Mouse (Mus musculus): Measurements from ENCODE around the gene Frmpd2. TPM values are rescaled to one million over a fixed set of nuclear protein-coding genes. Genes with fewer than 3 reads are reported as not detected.

The Frmpd2 gene
- polyA plus RNA-seq, 1 experiment from 2014 or later: not detected

- Histone ChIP-seq H3K4me1 (replicated peaks; ENCODE audit: control insufficient read depth, insufficient read depth) (no peaks in the 10 kb centered on the region), H3K9me3 (ENCODE audit: control insufficient read depth, low read length) (no peaks in the 10 kb centered on the region), H3K9ac (ENCODE audit: low read length) (no peak overlapping the region), H3K27me3 (ENCODE audit: control insufficient read depth, insufficient read depth, low read length) (no peaks in the 10 kb centered on the region), H3K4me2 (replicated peaks; ENCODE audit: low read depth) (no peak overlapping the region), H3K4me3 (ENCODE audit: low read depth, low read length) (no peak overlapping the region), H3K36me3 (ENCODE audit: control insufficient read depth, insufficient read depth, low read length) (no peaks in the 10 kb centered on the region), H3K27ac (replicated peaks) (no peak overlapping the region)
- 61% methylated on average over 5 of the region's 5 CpGs for WGBS
- ATAC-seq (ENCODE audit: low FRiP score, low TSS enrichment) (no peak), DNase-seq (ENCODE audit: low spot score) (no peak)
- TF ChIP-seq CTCF (IDR thresholded peaks at IDR 0.05; ENCODE audit: low read depth) (no peak), EP300 (optimal IDR thresholded peaks at IDR 0.05) (no peak)
These were observed 42.4 kb downstream of the Frmpd2 start for GRCm38 (mm10) chr14:33513877-33514276.

- no peak overlapping the region for H3K4me3 ChIP-seq (ENCODE audit: low read depth, low read length)
- ATAC-seq (ENCODE audit: low FRiP score, low TSS enrichment) (no peak), DNase-seq (ENCODE audit: low spot score) (no peak)
- H3K27me3 ChIP-seq (ENCODE audit: control insufficient read depth, insufficient read depth, low read length): no peaks in the 10 kb centered on the region
- 69% methylated on average over 6 of the region's 6 CpGs for WGBS
- H3K4me2 ChIP-seq (replicated peaks; ENCODE audit: low read depth): no peak overlapping the region
- H3K9ac ChIP-seq (ENCODE audit: low read length): no peak overlapping the region
- no peaks in the 10 kb centered on the region for H3K9me3 ChIP-seq (ENCODE audit: control insufficient read depth, low read length)
- no peaks in the 10 kb centered on the region for H3K4me1 ChIP-seq (replicated peaks; ENCODE audit: control insufficient read depth, insufficient read depth)
- no peaks in the 10 kb centered on the region for H3K36me3 ChIP-seq (ENCODE audit: control insufficient read depth, insufficient read depth, low read length)
- H3K27ac ChIP-seq (replicated peaks): no peak overlapping the region
- TF ChIP-seq EP300 (optimal IDR thresholded peaks at IDR 0.05) (no peak), CTCF (IDR thresholded peaks at IDR 0.05; ENCODE audit: low read depth) (no peak)
These were observed 43.3 kb downstream of the Frmpd2 start for GRCm38 (mm10) chr14:33514756-33515285.

DNA sequence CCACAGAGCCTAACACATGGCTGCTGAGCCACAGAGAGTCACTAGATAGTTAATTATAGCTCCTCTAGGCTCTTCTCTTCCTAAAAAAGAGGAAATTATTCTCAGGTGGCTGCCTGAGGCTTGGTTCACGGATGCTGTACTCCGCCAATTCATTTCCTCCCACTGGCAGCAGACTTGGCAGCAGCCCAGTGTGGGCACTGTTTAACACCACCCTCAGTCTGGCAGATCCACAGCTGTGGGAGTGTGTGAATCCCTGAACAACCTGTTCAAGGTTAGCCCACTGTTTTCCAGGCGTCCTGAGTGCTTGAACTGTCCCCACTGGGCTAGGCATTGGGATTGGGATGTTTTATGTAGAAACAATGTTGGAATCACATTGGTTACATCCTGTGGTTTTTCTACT, 50.0 kb downstream of the Frmpd2 start:
- DNase-seq (ENCODE audit: low spot score) (no peak), ATAC-seq (ENCODE audit: low FRiP score, low TSS enrichment) (no peak)
- no peaks in the 10 kb centered on the region for H3K4me1 ChIP-seq (replicated peaks; ENCODE audit: control insufficient read depth, insufficient read depth)
- H3K27me3 ChIP-seq (ENCODE audit: control insufficient read depth, insufficient read depth, low read length): no peaks in the 10 kb centered on the region
- H3K36me3 ChIP-seq (ENCODE audit: control insufficient read depth, insufficient read depth, low read length): no peaks in the 10 kb centered on the region
- TF ChIP-seq CTCF (IDR thresholded peaks at IDR 0.05; ENCODE audit: low read depth) (no peak), EP300 (optimal IDR thresholded peaks at IDR 0.05) (no peak)
- no peak overlapping the region for H3K4me3 ChIP-seq (ENCODE audit: low read depth, low read length)
- WGBS: 51% methylated on average over 3 of the region's 3 CpGs
- H3K27ac ChIP-seq (replicated peaks): no peak overlapping the region
- H3K9me3 ChIP-seq (ENCODE audit: control insufficient read depth, low read length): no peaks in the 10 kb centered on the region
- H3K4me2 ChIP-seq (replicated peaks; ENCODE audit: low read depth): no peak overlapping the region
- H3K9ac ChIP-seq (ENCODE audit: low read length): no peak overlapping the region

DNA sequence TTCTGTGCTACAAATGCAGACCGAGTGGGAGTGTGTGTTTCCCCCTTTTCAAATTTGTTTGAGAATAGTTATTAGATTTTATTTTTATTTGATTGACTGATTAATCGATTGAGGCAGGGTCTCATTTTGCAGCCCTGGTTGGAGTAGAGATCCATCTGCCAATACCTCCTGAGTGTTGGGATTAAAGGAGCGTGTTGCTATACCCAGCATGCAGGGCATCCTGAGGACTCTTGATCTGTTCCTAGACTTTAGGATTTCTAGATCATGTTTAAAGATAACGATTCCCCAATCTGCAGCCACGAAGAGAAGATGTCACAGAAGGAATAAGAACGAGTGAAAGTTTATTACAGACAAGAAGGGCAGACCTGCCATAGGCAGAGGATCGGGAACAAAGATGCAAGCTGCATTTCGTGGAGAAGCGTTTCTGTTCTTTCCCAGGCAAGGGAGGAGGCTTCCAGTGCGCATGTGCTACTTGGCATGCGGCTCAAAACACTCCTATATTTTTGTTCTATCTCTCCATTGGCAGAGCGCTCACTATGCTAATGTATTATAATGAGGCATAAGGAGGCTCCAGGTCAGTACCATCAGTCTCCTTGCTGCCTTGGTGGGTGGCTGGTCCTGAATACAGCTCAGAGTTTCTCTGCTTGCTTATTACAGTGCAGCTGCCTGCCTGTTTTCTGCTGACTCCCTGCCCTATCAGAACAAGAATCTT, 53.9 kb downstream of the Frmpd2 start:
- ATAC-seq (ENCODE audit: low FRiP score, low TSS enrichment): no peak

GRCm38 (mm10) chr14:33526621-33527020, 55.1 kb downstream of the Frmpd2 start:
- no peak overlapping the region for H3K4me2 ChIP-seq (replicated peaks; ENCODE audit: low read depth)
- H3K4me3 ChIP-seq (ENCODE audit: low read depth, low read length): no peak overlapping the region
- no peak overlapping the region for H3K27ac ChIP-seq (replicated peaks)
- H3K9ac ChIP-seq (ENCODE audit: low read length): no peak overlapping the region
- no peaks in the 10 kb centered on the region for H3K4me1 ChIP-seq (replicated peaks; ENCODE audit: control insufficient read depth, insufficient read depth)
- DNase-seq (ENCODE audit: low spot score): no peak
- TF ChIP-seq CTCF (IDR thresholded peaks at IDR 0.05; ENCODE audit: low read depth): no peak
- no peak for TF ChIP-seq EP300 (optimal IDR thresholded peaks at IDR 0.05)
- ATAC-seq (ENCODE audit: low FRiP score, low TSS enrichment): no peak
- no peaks in the 10 kb centered on the region for H3K27me3 ChIP-seq (ENCODE audit: control insufficient read depth, insufficient read depth, low read length)
- WGBS: 57% methylated on average over 2 of the region's 2 CpGs
- no peaks in the 10 kb centered on the region for H3K9me3 ChIP-seq (ENCODE audit: control insufficient read depth, low read length)
- H3K36me3 ChIP-seq (ENCODE audit: control insufficient read depth, insufficient read depth, low read length): no peaks in the 10 kb centered on the region

More for the DNA sequence above, 53.9 kb downstream of the Frmpd2 start:
- TF ChIP-seq CTCF (IDR thresholded peaks at IDR 0.05; ENCODE audit: low read depth): no peak
- no peak for TF ChIP-seq EP300 (optimal IDR thresholded peaks at IDR 0.05)
- Histone ChIP-seq H3K9ac (ENCODE audit: low read length) (no peak overlapping the region), H3K4me2 (replicated peaks; ENCODE audit: low read depth) (no peak overlapping the region), H3K9me3 (ENCODE audit: control insufficient read depth, low read length) (no peaks in the 10 kb centered on the region), H3K4me3 (ENCODE audit: low read depth, low read length) (no peak overlapping the region), H3K36me3 (ENCODE audit: control insufficient read depth, insufficient read depth, low read length) (no peaks in the 10 kb centered on the region), H3K4me1 (replicated peaks; ENCODE audit: control insufficient read depth, insufficient read depth) (no peaks in the 10 kb centered on the region), H3K27me3 (ENCODE audit: control insufficient read depth, insufficient read depth, low read length) (no peaks in the 10 kb centered on the region), H3K27ac (replicated peaks) (no peak overlapping the region)
- 73% methylated on average over 12 of the region's 12 CpGs for WGBS
- DNase-seq (ENCODE audit: low spot score): no peak

DNA sequence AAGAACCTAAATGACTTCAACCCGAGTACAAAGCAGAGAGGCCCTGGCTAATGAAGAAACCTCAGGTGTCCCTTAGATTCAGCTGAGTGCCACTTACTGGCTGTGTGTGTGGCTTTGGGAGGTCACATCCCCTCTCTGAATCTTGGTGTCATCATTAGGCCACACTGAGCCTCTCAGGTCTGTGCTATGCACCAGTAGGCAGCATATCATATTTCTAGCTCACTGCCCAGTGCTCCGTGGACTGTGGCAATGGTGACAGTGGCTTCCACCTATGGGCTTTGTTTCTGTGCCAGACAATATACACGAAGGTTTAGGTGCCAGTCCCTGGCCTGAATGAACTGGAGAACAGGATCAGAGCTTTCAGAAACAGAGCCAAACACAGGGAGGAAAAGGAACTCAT, 56.4 kb downstream of the Frmpd2 start:
- WGBS: 61% methylated on average over 3 of the region's 3 CpGs
- TF ChIP-seq CTCF (IDR thresholded peaks at IDR 0.05; ENCODE audit: low read depth): no peak
- TF ChIP-seq EP300 (optimal IDR thresholded peaks at IDR 0.05): no peak
- Histone ChIP-seq H3K9me3 (ENCODE audit: control insufficient read depth, low read length) (no peaks in the 10 kb centered on the region), H3K4me1 (replicated peaks; ENCODE audit: control insufficient read depth, insufficient read depth) (no peaks in the 10 kb centered on the region), H3K4me3 (ENCODE audit: low read depth, low read length) (no peak overlapping the region), H3K27me3 (ENCODE audit: control insufficient read depth, insufficient read depth, low read length) (no peaks in the 10 kb centered on the region), H3K4me2 (replicated peaks; ENCODE audit: low read depth) (no peak overlapping the region), H3K36me3 (ENCODE audit: control insufficient read depth, insufficient read depth, low read length) (no peaks in the 10 kb centered on the region), H3K27ac (replicated peaks) (no peak overlapping the region), H3K9ac (ENCODE audit: low read length) (no peak overlapping the region)
- no peak for ATAC-seq (ENCODE audit: low FRiP score, low TSS enrichment)
- DNase-seq (ENCODE audit: low spot score): no peak
